In the genomic region with DNA sequence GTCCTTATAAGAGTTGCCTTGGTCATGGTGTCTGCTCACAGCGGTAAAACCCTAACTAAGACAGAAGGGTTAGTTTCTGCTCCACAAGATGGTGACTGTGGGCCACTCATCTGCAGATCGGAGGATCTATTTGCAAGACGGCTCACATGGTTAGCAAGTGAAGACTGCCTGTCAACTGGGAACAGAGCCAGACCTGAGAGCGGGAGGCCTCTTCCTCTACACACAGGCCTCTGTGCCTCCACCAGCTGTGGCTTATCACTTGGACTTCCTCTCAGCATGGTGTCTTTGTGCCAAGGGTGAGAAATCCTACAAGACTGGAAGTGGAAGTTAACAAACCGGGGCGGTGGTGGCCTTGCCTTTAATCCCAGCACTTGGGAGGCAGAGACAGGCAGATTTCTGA, we compare ENCODE assay signal across 10 mouse cellular contexts.
DNase-seq lines count a peak whose midpoint lies in the region; ATAC-seq and TF ChIP-seq lines count a peak whose summit lies in the region.
"Had no signal": no experiment of that assay in that cellular context is flagged by ENCODE, and none has a peak within 500 bp of the region (broad histone marks: within the 10 kb centered on the region; RNA-seq: fewer than 3 reads in every experiment).

No protein-coding gene starts in this region.

- H3K27me3 ChIP-seq in lung, embryonic 15.5 days = no peaks in the 10 kb centered on the region
- no peaks in the 10 kb centered on the region for H3K27me3 ChIP-seq in splenic B cell, adult 2 months (ENCODE audit: control insufficient read depth, insufficient read depth, low read length, poor library complexity, severe bottlenecking)
- H3K27me3 ChIP-seq in forebrain, embryonic 11.5 days (ENCODE audit: control insufficient read depth, insufficient read depth, low read length) = no peaks in the 10 kb centered on the region
- H3K27me3 ChIP-seq: limb, embryonic 13.5 days; Patski had no signal

- 48% methylated on average over 6 of the region's 6 CpGs for WGBS in lung, embryonic 15.5 days
- WGBS in forebrain, embryonic 11.5 days = 90% methylated on average over 6 of the region's 6 CpGs

- no peak overlapping the region for H3K4me2 ChIP-seq in lung, embryonic 15.5 days
- no peak overlapping the region for H3K4me2 ChIP-seq in forebrain, embryonic 11.5 days (ENCODE audit: low read depth, low read length, severe bottlenecking)
- H3K4me2 ChIP-seq: limb, embryonic 13.5 days had no signal

- no peak overlapping the region for H3K4me3 ChIP-seq in layer of hippocampus, adult 2 months
- no peak overlapping the region for H3K4me3 ChIP-seq in lung, embryonic 15.5 days
- H3K4me3 ChIP-seq in forebrain, embryonic 11.5 days (ENCODE audit: low read depth, low read length) = no peak overlapping the region
- H3K4me3 ChIP-seq: limb, embryonic 13.5 days had no signal

- peak; percentile 44; the same call in 1 of the 2 replicates for ATAC-seq in lung, embryonic 15.5 days (ENCODE audit: borderline replicate concordance, extremely low read depth, low FRiP score, low TSS enrichment)
- ATAC-seq in forebrain, embryonic 11.5 days (replicated peaks; ENCODE audit: low FRiP score) = no peak
- no peak for ATAC-seq in erythroblast, adult 5-6 weeks (replicated peaks; ENCODE audit: low FRiP score, poor library complexity, severe bottlenecking)
- ATAC-seq: Patski had no signal

- H3K27ac ChIP-seq in layer of hippocampus, adult 2 months = peak overlapping the region; percentile 91; the same call in 1 of the 2 replicates
- no peak overlapping the region for H3K27ac ChIP-seq in lung, embryonic 15.5 days
- H3K27ac ChIP-seq in forebrain, embryonic 11.5 days (ENCODE audit: low read depth, low read length) = no peak overlapping the region
- H3K27ac ChIP-seq: limb, embryonic 13.5 days had no signal

- H3K9ac ChIP-seq in lung, embryonic 15.5 days = no peak overlapping the region
- no peak overlapping the region for H3K9ac ChIP-seq in forebrain, embryonic 11.5 days (ENCODE audit: low read length)
- H3K9ac ChIP-seq: limb, embryonic 13.5 days had no signal

- DNase-seq in layer of hippocampus, adult 2 months (ENCODE audit: low spot score in 2 of 2) = no peak
- no peak for DNase-seq in layer of hippocampus, adult 8-10 months (ENCODE audit: low spot score in 2 of 2)
- peak; percentile 48 for DNase-seq in brain, adult 2 months (ENCODE audit: low read depth, low spot score)
- peak; percentile 7 for DNase-seq in splenic B cell, adult 2 months (ENCODE audit: low read depth, low spot score)
- no peak for DNase-seq in forebrain, embryonic 11.5 days (ENCODE audit: low spot score)
- DNase-seq in right cerebral cortex, postnatal 4 days = no peak

- no peak for TF ChIP-seq CTCF in layer of hippocampus, adult 2 months (conservative IDR thresholded peaks at IDR 0.05)

- no peaks in the 10 kb centered on the region for H3K36me3 ChIP-seq in lung, embryonic 15.5 days
- H3K36me3 ChIP-seq in splenic B cell, adult 2 months (ENCODE audit: control insufficient read depth, insufficient read depth, low read length, poor library complexity, severe bottlenecking) = no peaks in the 10 kb centered on the region
- H3K36me3 ChIP-seq in forebrain, embryonic 11.5 days (ENCODE audit: control insufficient read depth, insufficient read depth, low read length) = no peaks in the 10 kb centered on the region
- H3K36me3 ChIP-seq: limb, embryonic 13.5 days had no signal

- H3K4me1 ChIP-seq in lung, embryonic 15.5 days = peaks cover 32% of the 10 kb centered on the region
- peaks cover 3% of the 10 kb centered on the region; the same call in 1 of the 2 replicates for H3K4me1 ChIP-seq in forebrain, embryonic 11.5 days (replicated peaks; ENCODE audit: control insufficient read depth, insufficient read depth, low read length)

- H3K9me3 ChIP-seq in lung, embryonic 15.5 days = no peaks in the 10 kb centered on the region
- H3K9me3 ChIP-seq in forebrain, embryonic 11.5 days (ENCODE audit: control insufficient read depth, low read length) = no peaks in the 10 kb centered on the region
- H3K9me3 ChIP-seq: limb, embryonic 13.5 days had no signal

Comparison
In these comparisons a context has a peak if more than half of its experiments do, and no peak if none do; other contexts are left out.
1. DNase-seq: peak in brain, adult 2 months (single experiment) and splenic B cell, adult 2 months (single experiment); none in layer of hippocampus, adult 2 months (0 of 2), layer of hippocampus, adult 8-10 months (0 of 2), forebrain, embryonic 11.5 days (single experiment) and right cerebral cortex, postnatal 4 days (single experiment).